Mouse (Mus musculus) CD4-positive naive resting alpha-beta T cell, adult 76 days (primary cell): Measurements from ENCODE around the gene Trpc5os. TPM values are rescaled to one million over a fixed set of nuclear protein-coding genes. Genes with fewer than 3 reads are reported as not detected.

Experiments used
- total RNA-seq: library from RNA; stranded (reverse); gene quantifications from one replicate; pipeline ENCODE4 v1.2.4, GENCODE M21; 2023

Trpc5os gene
- not detected for total RNA-seq

DNA sequence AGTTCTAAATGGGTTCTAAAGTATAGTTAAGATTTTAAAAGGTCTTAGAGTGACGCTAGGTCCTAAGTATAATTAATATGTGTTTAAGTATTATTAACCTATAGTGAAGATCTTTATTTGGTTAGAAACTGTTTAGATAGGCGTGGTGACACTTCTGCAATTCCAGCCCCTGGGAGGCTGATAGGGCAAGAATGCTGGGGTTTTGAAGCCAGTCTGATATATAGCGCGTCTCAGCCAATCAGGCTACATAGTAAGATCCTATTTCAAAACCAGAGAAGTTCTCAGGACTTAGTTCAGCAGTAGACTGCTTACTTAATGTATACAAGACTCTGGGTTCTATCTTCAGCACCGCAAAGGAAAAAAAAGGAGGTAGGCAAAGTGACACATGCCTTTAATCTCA is at the start of gene Trpc5os:
Gene Trpc5os, plus strand, starts transcription at position 301 of the 400 bp plus-strand sequence.

Other genes with a start within 250 kb of the Trpc5os start
- 19.8 TPM for gene Alg13, start 138.8 kb upstream of the Trpc5os start, total RNA-seq
- not detected for gene Trpc5, start 231.6 kb downstream of the Trpc5os start, total RNA-seq
- gene Rtl4, start 232.3 kb downstream of the Trpc5os start, total RNA-seq = not detected